Mouse (Mus musculus) telencephalon, adult 2 months (tissue): ENCODE results near the gene Hsd17b1.

ENCODE experiments used
- DNase-seq: peaks from one replicate; pipeline ENCODE4 v3.0.0-alpha.2; 2011; ENCODE audit warnings: low read depth, low spot score

Gene Hsd17b1

GRCm38 (mm10) chr11:101060126-101060525 is 18.1 kb upstream of the Hsd17b1 start:
- DNase-seq: peak; percentile 63

- no peak for DNase-seq
Measured at GRCm38 (mm10) chr11:101061049-101061448, 17.2 kb upstream of the Hsd17b1 start.

GRCm38 (mm10) chr11:101062165-101062884 is 15.9 kb upstream of the Hsd17b1 start:
- no peak for DNase-seq

- no peak for DNase-seq
Measured at GRCm38 (mm10) chr11:101062971-101063675, 15.1 kb upstream of the Hsd17b1 start.

- no peak for DNase-seq
Measured at GRCm38 (mm10) chr11:101063676-101064327, 14.4 kb upstream of the Hsd17b1 start.

GRCm38 (mm10) chr11:101064462-101064861 is 13.7 kb upstream of the Hsd17b1 start:
- no peak for DNase-seq

GRCm38 (mm10) chr11:101065002-101065401 is 13.2 kb upstream of the Hsd17b1 start:
- no peak for DNase-seq

- no peak for DNase-seq
Measured at GRCm38 (mm10) chr11:101066549-101067412, 11.4 kb upstream of the Hsd17b1 start.

- DNase-seq: peak; percentile 86
Measured at GRCm38 (mm10) chr11:101069391-101070188, 8.6 kb upstream of the Hsd17b1 start, which contains the start of gene Naglu. TSS of gene Naglu (plus strand) at chr11:101070012.

GRCm38 (mm10) chr11:101070189-101070527 is 8.1 kb upstream of the Hsd17b1 start:
- DNase-seq: no peak

- DNase-seq: no peak
Measured at GRCm38 (mm10) chr11:101070987-101071386, 7.2 kb upstream of the Hsd17b1 start.

- no peak for DNase-seq
Measured at GRCm38 (mm10) chr11:101071810-101072428, 6.3 kb upstream of the Hsd17b1 start.

- DNase-seq: no peak
Measured at GRCm38 (mm10) chr11:101079746-101080145, 1.5 kb downstream of the Hsd17b1 start.

- no peak for DNase-seq
Measured at GRCm38 (mm10) chr11:101080421-101080820, 2.2 kb downstream of the Hsd17b1 start.

- DNase-seq: no peak
Measured at GRCm38 (mm10) chr11:101081659-101082058, 3.4 kb downstream of the Hsd17b1 start.

- DNase-seq: peak; percentile 95
Measured at GRCm38 (mm10) chr11:101082208-101083082, 4.2 kb downstream of the Hsd17b1 start, which contains the start of gene Coasy. TSS of gene Coasy (plus strand) at chr11:101082565.

GRCm38 (mm10) chr11:101083083-101083697 is 5.0 kb downstream of the Hsd17b1 start:
- DNase-seq: no peak

GRCm38 (mm10) chr11:101084246-101084645 is 6.0 kb downstream of the Hsd17b1 start:
- no peak for DNase-seq

- no peak for DNase-seq
Measured at GRCm38 (mm10) chr11:101084811-101085210, 6.6 kb downstream of the Hsd17b1 start.
